Mouse (Mus musculus): Measurements from ENCODE around the gene Gpr142. TPM values are rescaled to one million over a fixed set of nuclear protein-coding genes. Genes with fewer than 3 reads are reported as not detected.

Gene Gpr142
- polyA plus RNA-seq, 1 experiment from 2014 or later = not detected

DNA sequence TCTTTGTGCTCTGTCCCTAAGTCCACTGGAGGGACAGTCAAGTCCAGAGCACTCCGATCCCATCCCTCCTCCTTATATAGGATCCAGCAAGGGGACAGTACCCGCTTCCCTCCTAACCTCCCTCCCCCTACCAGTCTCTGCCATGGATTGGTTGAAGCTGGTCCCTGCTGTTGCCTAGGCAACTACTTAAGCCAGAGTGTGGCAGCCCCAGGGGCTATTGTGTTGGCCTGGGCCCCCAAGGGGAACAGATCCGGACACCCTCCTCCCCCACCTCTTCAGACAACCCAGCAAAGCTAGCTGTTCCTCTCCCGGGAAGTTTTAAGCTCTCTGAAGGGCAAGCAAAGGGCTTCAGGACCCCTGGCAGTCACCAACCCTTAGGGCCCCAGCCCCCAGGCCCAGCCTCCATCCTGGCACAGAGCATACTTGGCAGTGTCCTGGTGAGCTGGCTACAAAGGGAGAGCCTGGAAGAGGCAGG lies 2.8 kb upstream of the Gpr142 start, which contains the start of gene Btbd17:
Gene Btbd17 (minus strand): TSS at position 98 of the 475 bp plus-strand sequence.
- Histone ChIP-seq H3K27me3 (replicated peaks; ENCODE audit: control insufficient read depth, insufficient read depth, low read length) (peaks cover 37% of the 10 kb centered on the region), H3K9me3 (ENCODE audit: control insufficient read depth) (no peaks in the 10 kb centered on the region), H3K27ac (ENCODE audit: low read depth, low read length) (no peak within 1 kb of the TSS), H3K36me3 (ENCODE audit: control insufficient read depth, insufficient read depth) (no peaks in the 10 kb centered on the region), H3K9ac (ENCODE audit: low read depth, low read length) (no peak within 1 kb of the TSS), H3K4me1 (replicated peaks; ENCODE audit: control insufficient read depth, insufficient read depth, low read length) (no peaks in the 10 kb centered on the region), H3K4me2 (replicated peaks; ENCODE audit: low read depth) (peak within 1 kb of the TSS; percentile 63), H3K4me3 (ENCODE audit: low read depth, low read length) (peak within 1 kb of the TSS; percentile 24)
- no peak for ATAC-seq
- 17% methylated on average over 4 of the region's 4 CpGs for WGBS
- TF ChIP-seq CTCF (IDR thresholded peaks at IDR 0.05; ENCODE audit: low read depth) = no peak

DNA sequence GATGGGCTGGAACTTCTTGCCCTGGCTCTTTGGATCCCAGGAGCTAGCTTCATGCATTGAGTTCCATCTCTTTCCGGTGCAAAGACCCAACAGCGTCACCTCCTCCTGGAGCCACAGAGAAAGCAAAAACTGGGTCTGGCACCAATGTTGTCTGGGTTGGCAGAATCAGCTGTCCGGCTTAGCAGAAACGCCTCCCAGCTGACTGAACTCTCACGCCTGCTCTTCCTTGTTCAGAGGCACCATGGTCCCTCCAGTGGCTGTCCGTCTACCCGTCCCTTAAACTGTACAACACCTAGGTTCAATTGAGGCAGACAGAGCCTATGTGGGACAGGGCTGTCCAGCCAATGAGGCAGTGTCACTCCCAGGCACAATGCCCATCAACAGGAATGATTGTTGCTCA lies 1.5 kb upstream of the Gpr142 start:
- WGBS = 90% methylated on average over 7 of the region's 7 CpGs
- H3K9ac ChIP-seq (ENCODE audit: low read depth, low read length) = no peak overlapping the region
- ATAC-seq = no peak
- H3K36me3 ChIP-seq (ENCODE audit: control insufficient read depth, insufficient read depth) = no peaks in the 10 kb centered on the region
- H3K9me3 ChIP-seq (ENCODE audit: control insufficient read depth) = no peaks in the 10 kb centered on the region
- no peak for TF ChIP-seq CTCF (IDR thresholded peaks at IDR 0.05; ENCODE audit: low read depth)
- no peak overlapping the region for H3K4me2 ChIP-seq (replicated peaks; ENCODE audit: low read depth)
- H3K4me1 ChIP-seq (replicated peaks; ENCODE audit: control insufficient read depth, insufficient read depth, low read length) = no peaks in the 10 kb centered on the region
- peaks cover 24% of the 10 kb centered on the region for H3K27me3 ChIP-seq (replicated peaks; ENCODE audit: control insufficient read depth, insufficient read depth, low read length)
- no peak overlapping the region for H3K27ac ChIP-seq (ENCODE audit: low read depth, low read length)
- H3K4me3 ChIP-seq (ENCODE audit: low read depth, low read length) = no peak overlapping the region

DNA sequence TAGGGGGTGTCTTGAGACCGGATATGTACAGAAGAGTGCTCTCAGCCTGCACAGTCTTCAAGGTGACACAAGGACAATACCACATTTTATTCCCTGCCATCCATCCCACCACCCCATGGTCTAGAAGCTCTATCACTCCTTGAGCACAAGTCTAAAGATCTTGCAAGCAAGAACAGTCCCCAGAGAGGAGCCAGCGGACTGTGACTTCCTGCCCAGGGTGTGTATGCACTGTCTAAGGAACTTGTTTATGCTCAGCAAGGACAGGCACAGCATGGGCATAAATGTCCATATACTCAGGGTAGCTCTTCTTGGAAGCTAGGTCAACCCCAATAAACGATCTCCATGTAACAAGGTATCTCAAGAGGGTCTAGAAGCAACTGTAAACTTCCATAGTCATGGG lies 743 bp upstream of the Gpr142 start:
- peaks cover 16% of the 10 kb centered on the region for H3K27me3 ChIP-seq (replicated peaks; ENCODE audit: control insufficient read depth, insufficient read depth, low read length)
- H3K9ac ChIP-seq (ENCODE audit: low read depth, low read length) = no peak overlapping the region
- H3K4me3 ChIP-seq (ENCODE audit: low read depth, low read length) = no peak overlapping the region
- no peak overlapping the region for H3K4me2 ChIP-seq (replicated peaks; ENCODE audit: low read depth)
- no peaks in the 10 kb centered on the region for H3K36me3 ChIP-seq (ENCODE audit: control insufficient read depth, insufficient read depth)
- no peak for ATAC-seq
- no peaks in the 10 kb centered on the region for H3K9me3 ChIP-seq (ENCODE audit: control insufficient read depth)
- H3K27ac ChIP-seq (ENCODE audit: low read depth, low read length) = no peak overlapping the region
- no peaks in the 10 kb centered on the region for H3K4me1 ChIP-seq (replicated peaks; ENCODE audit: control insufficient read depth, insufficient read depth, low read length)
- WGBS = 78% methylated on average over 3 of the region's 3 CpGs
- no peak for TF ChIP-seq CTCF (IDR thresholded peaks at IDR 0.05; ENCODE audit: low read depth)

DNA sequence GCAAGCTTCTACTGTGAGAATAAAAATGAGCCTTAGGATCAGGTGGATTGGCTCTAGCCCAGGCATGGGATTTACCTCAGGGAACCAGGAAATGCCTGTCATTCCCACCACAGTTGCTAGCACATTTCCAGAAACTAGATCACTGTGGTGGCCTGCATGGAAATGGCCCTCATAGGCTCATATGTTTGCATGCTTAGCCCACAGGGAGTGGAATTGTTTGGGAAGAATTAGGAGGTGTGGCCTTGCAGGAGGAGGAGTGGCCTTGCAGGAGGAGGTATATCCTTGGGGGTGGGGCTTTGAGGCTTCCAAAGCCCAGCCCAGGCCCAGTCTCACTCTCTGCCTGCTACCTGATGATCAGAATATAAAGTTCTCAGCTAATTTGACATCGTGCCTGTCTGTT lies 3.2 kb downstream of the Gpr142 start:
- H3K9me3 ChIP-seq (ENCODE audit: control insufficient read depth) = no peaks in the 10 kb centered on the region
- H3K36me3 ChIP-seq (ENCODE audit: control insufficient read depth, insufficient read depth) = no peaks in the 10 kb centered on the region
- H3K4me1 ChIP-seq (replicated peaks; ENCODE audit: control insufficient read depth, insufficient read depth, low read length) = no peaks in the 10 kb centered on the region
- H3K4me3 ChIP-seq (ENCODE audit: low read depth, low read length) = no peak overlapping the region
- H3K27me3 ChIP-seq (replicated peaks; ENCODE audit: control insufficient read depth, insufficient read depth, low read length) = no peaks in the 10 kb centered on the region
- H3K4me2 ChIP-seq (replicated peaks; ENCODE audit: low read depth) = no peak overlapping the region
- TF ChIP-seq CTCF (IDR thresholded peaks at IDR 0.05; ENCODE audit: low read depth) = no peak
- WGBS = 100% methylated on average over 1 of the region's 1 CpGs
- H3K9ac ChIP-seq (ENCODE audit: low read depth, low read length) = no peak overlapping the region
- ATAC-seq = no peak
- no peak overlapping the region for H3K27ac ChIP-seq (ENCODE audit: low read depth, low read length)

DNA sequence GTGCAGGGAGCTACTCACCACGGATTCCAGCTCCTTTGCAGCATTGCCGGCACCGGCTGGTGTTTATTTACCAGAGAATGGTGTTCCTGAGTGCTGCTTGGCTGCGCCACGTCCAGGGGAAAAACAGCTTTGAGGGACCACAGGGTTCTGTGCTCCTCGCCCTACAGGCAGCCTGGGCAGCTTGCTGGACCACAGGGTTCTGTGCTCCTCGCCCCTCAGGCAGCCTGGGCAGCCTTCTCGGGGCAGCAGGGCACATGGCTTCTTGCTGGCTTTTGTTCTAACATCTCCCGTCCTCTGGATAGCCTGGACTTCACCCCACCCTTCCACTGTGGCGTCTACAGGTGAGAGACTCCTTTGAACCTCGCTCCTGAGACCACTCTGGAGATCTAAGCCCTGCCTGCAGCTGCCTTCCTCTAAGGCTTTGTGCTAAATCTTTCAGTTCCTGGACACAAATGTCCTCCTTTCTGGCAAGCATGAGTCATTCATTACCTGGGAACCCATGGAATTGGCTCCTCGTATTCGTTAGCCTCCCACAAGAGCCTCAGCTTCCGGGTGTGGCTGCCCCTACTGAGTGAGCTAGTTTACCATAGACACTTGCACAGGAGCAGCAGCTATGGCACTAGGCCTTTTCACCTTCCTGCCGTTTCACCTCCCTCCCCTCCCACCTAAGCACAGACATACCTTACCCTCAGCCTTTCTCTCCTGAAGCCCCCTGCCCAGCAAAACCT lies 4.0 kb downstream of the Gpr142 start:
- no peak overlapping the region for H3K4me3 ChIP-seq (ENCODE audit: low read depth, low read length)
- H3K9ac ChIP-seq (ENCODE audit: low read depth, low read length) = no peak overlapping the region
- H3K27me3 ChIP-seq (replicated peaks; ENCODE audit: control insufficient read depth, insufficient read depth, low read length) = no peaks in the 10 kb centered on the region
- ATAC-seq = no peak; the same call in 1 of the 2 replicates
- H3K36me3 ChIP-seq (ENCODE audit: control insufficient read depth, insufficient read depth) = no peaks in the 10 kb centered on the region
- no peak overlapping the region for H3K27ac ChIP-seq (ENCODE audit: low read depth, low read length)
- no peak for TF ChIP-seq CTCF (IDR thresholded peaks at IDR 0.05; ENCODE audit: low read depth)
- H3K9me3 ChIP-seq (ENCODE audit: control insufficient read depth) = no peaks in the 10 kb centered on the region
- 35% methylated on average over 15 of the region's 15 CpGs for WGBS
- no peaks in the 10 kb centered on the region for H3K4me1 ChIP-seq (replicated peaks; ENCODE audit: control insufficient read depth, insufficient read depth, low read length)
- no peak overlapping the region for H3K4me2 ChIP-seq (replicated peaks; ENCODE audit: low read depth)

DNA sequence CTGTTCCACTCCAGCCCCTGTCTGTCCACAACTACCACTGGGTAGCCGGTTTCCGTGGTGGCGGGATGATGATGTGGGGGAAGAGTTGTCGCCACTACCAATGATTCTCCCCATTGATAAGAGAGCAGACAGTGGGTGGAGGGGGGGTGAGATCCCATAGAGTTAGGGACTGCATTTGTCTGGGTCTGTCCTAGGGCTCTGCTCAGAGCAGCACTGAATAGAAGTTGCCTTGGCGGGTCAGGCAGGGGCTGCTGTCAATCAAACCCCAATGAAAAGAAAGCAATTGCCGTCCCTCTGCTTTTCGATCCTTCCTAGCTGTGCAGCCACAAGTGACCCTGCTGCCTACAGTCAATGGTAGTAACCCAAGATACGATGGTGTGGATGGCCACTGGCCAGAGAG lies 5.3 kb downstream of the Gpr142 start:
- Histone ChIP-seq H3K27me3 (replicated peaks; ENCODE audit: control insufficient read depth, insufficient read depth, low read length) (no peaks in the 10 kb centered on the region), H3K36me3 (ENCODE audit: control insufficient read depth, insufficient read depth) (no peaks in the 10 kb centered on the region), H3K27ac (ENCODE audit: low read depth, low read length) (no peak overlapping the region), H3K4me2 (replicated peaks; ENCODE audit: low read depth) (no peak overlapping the region), H3K9ac (ENCODE audit: low read depth, low read length) (no peak overlapping the region), H3K9me3 (ENCODE audit: control insufficient read depth) (no peaks in the 10 kb centered on the region), H3K4me3 (ENCODE audit: low read depth, low read length) (no peak overlapping the region), H3K4me1 (replicated peaks; ENCODE audit: control insufficient read depth, insufficient read depth, low read length) (no peaks in the 10 kb centered on the region)
- no peak for TF ChIP-seq CTCF (IDR thresholded peaks at IDR 0.05; ENCODE audit: low read depth)
- no peak for ATAC-seq
- 68% methylated on average over 8 of the region's 8 CpGs for WGBS

Data from intestine, postnatal 0 days (tissue).